Mouse (Mus musculus) kidney, adult 2 months (tissue): ENCODE results near the gene Ptpra.

Source experiments
- CTCF ChIP-seq: fragments of 200-500 bp; conservative IDR thresholded peaks from 2 replicates; pipeline ENCODE4 v1.5.1; 2011; ENCODE audit warnings: low read depth, mild to moderate bottlenecking, control low read depth, low read length, moderate library complexity, mixed read lengths; ENCODE audit not compliant: insufficient read depth, insufficient read length
- POLR2A ChIP-seq: fragments of 200-500 bp; IDR thresholded peaks from one replicate; pipeline ENCODE4 v1.6.1; 2011; ENCODE audit warnings: low read depth, low read length, control low read depth

DNA sequence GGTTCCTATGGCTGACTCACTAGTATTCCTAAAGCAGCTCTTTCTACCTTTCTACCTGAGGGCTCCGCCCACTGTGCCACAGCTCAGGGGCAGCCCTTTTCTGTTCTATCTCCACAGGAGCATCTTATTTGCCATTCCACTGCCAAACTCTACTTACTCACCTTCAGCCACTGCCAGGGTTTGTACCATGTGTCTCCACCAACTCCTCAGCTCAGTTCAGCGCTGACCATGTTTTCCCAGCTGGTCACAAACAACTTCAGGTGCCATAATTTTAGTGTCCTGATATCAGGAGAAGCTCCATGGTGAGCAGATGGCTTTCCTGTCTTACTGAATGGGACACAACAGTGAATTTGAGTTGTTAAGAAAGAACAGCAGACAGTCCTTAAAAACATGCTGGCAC lies 107.4 kb downstream of the Ptpra start:
- TF ChIP-seq POLR2A: no peak
- TF ChIP-seq CTCF: no peak
